Mouse (Mus musculus): ENCODE measurements around the gene Enthd1.

GRCm38 (mm10) chr15:80572291-80572690 lies 7.3 kb upstream of the Enthd1 start, which contains the start of gene Grap2:
- TF ChIP-seq CTCF (IDR thresholded peaks at IDR 0.05; ENCODE audit: insufficient read depth, low read depth, low read length) (no peak), POLR2A (IDR thresholded peaks at IDR 0.05; ENCODE audit: insufficient read depth, low read depth, low read length) (no peak)
